Mouse (Mus musculus): ENCODE measurements at regions not wholly inside any gene's neighbourhood (a gene's known extent, or its start where the extent isn't known, plus 50 kb on each side); places are given as distances from the start of the nearest gene placed in this dataset.

GRCm38 (mm10) chr1:21132340-21132739 is 53.3 kb upstream of the Tram2 start:
- no peak for DNase-seq (ENCODE audit: low spot score in 2 of 2)

GRCm38 (mm10) chr1:21146961-21147360 is 67.9 kb upstream of the Tram2 start:
- DNase-seq (ENCODE audit: low spot score in 2 of 2) = no peak

GRCm38 (mm10) chr1:21161742-21162141 is 56.6 kb upstream of the Tmem14a start:
- peak; percentile 55 to 87 for DNase-seq (ENCODE audit: low spot score in 2 of 2)

- peak; percentile 81 to 92 for DNase-seq (ENCODE audit: low spot score in 2 of 2)
Measured at GRCm38 (mm10) chr1:21166287-21166733, 52.1 kb upstream of the Tmem14a start.

- peak in 1 of 2 experiments; percentile 11 for DNase-seq (ENCODE audit: low spot score in 2 of 2)
Measured at GRCm38 (mm10) chr1:21166762-21167161, 51.6 kb upstream of the Tmem14a start.
